Mouse (Mus musculus) megakaryocyte, embryonic 14.5 days (primary cell): ENCODE measurements at regions not wholly inside any gene's neighbourhood (a gene's known extent, or its start where the extent isn't known, plus 50 kb on each side); places are given as distances from the start of the nearest gene placed in this dataset.
"Not testable (repeated sequence)": the region's sequence is repeated elsewhere in the genome, so short reads cannot be mapped to it uniquely, and the experiment has no call there.

ENCODE experiments used
- FLI1 ChIP-seq: IDR thresholded peaks from 2 replicates; pipeline ENCODE4 v1.6.1; 2012; ENCODE audit warnings: low read length, inconsistent platforms, mixed read lengths
- GATA1 ChIP-seq: IDR thresholded peaks from 3 replicates; pipeline ENCODE4 v1.6.1; 2012; ENCODE audit warnings: mixed read lengths, low read length, inconsistent platforms, borderline replicate concordance

DNA sequence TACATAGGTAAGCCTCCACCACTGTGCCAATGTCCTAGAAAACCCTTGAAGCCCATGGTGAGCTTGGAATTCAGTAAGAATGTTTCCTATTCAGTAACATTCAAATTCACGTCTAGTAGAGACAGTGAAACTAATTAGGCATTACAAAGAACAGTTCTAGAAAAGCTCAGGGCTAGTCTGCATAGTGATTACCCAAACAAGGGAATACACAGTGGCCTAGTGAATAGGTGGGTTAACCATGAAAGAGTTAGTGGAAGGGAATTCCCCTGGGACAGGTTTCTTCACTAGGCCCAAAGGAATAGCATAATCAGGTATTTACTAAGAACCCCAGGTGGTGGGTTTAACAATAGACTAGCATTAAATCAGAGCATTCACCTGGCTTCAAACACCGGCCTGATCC is 436.7 kb upstream of the Kif18a start:
- not testable (repeated sequence) for TF ChIP-seq GATA1, FLI1
